Mouse (Mus musculus): ENCODE measurements around the gene 1700012A03Rik.

1700012A03Rik gene

GRCm38 (mm10) chr6:32093312-32093711 is 43.3 kb downstream of the 1700012A03Rik start:
- DNase-seq (ENCODE audit: low read depth) = no peak

- no peak for DNase-seq (ENCODE audit: low read depth)
These were observed 55.7 kb downstream of the 1700012A03Rik start for GRCm38 (mm10) chr6:32105547-32106275.

All from induced T-regulatory cell, adult 2 months (primary cell).